10 mouse cellular contexts compared by ENCODE assay signal in the genomic region with DNA sequence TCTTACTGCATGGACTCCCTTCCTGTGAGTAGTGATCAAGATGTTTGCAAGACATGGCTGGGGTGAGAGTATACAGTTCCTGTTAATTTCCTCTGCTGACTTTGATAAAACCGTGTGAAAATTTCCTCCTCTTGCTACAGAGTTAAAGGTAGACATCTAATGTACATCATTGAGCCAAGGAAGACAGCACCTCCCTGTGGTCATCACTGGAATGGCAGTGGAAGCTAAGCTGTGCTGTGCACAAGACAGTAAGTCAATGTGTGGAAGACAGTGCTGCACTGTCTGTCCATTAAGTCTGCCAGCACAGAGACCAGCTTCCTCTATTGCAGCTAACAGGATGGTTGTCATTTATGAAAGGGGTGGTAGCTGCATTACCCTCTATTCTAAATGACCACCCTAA. TPM values are rescaled to one million over a fixed set of nuclear protein-coding genes. Genes with fewer than 3 reads are reported as not detected.
DNase-seq lines count a peak whose midpoint lies in the region; ATAC-seq and TF ChIP-seq lines count a peak whose summit lies in the region.
"Had no signal": no experiment of that assay in that cellular context is flagged by ENCODE, and none has a peak within 500 bp of the region (broad histone marks: within the 10 kb centered on the region; RNA-seq: fewer than 3 reads in every experiment).

No protein-coding gene starts in this region.

- H3K27ac ChIP-seq in kidney, embryonic 15.5 days = no peak overlapping the region
- no peak overlapping the region for H3K27ac ChIP-seq in embryonic fibroblast, embryonic 13.5 days (ENCODE audit: insufficient read depth, low read length)
- no peak overlapping the region for H3K27ac ChIP-seq in hindbrain, postnatal 0 days
- no peak overlapping the region for H3K27ac ChIP-seq in neural tube, embryonic 11.5 days (ENCODE audit: low read depth, low read length)
- no peak overlapping the region for H3K27ac ChIP-seq in thymus, adult 2 months (ENCODE audit: control insufficient read depth, insufficient read depth, low read length)
- H3K27ac ChIP-seq: embryonic facial prominence, embryonic 12.5 days; neural tube, embryonic 13.5 days had no signal

- H3K4me3 ChIP-seq in kidney, embryonic 15.5 days (replicated peaks) = no peak overlapping the region
- no peak overlapping the region for H3K4me3 ChIP-seq in embryonic fibroblast, embryonic 13.5 days (ENCODE audit: insufficient read depth, low read length)
- H3K4me3 ChIP-seq in hindbrain, postnatal 0 days (ENCODE audit: low read length) = no peak overlapping the region
- H3K4me3 ChIP-seq in neural tube, embryonic 11.5 days (ENCODE audit: low read depth, low read length) = no peak overlapping the region
- no peak overlapping the region for H3K4me3 ChIP-seq in thymus, adult 2 months (ENCODE audit: control insufficient read depth, insufficient read depth, low read length)
- H3K4me3 ChIP-seq: embryonic facial prominence, embryonic 12.5 days; neural tube, embryonic 13.5 days had no signal

- H3K4me1 ChIP-seq in kidney, embryonic 15.5 days = no peaks in the 10 kb centered on the region
- H3K4me1 ChIP-seq in embryonic fibroblast, embryonic 13.5 days (ENCODE audit: control insufficient read depth, insufficient read depth, low read length) = no peaks in the 10 kb centered on the region
- no peaks in the 10 kb centered on the region for H3K4me1 ChIP-seq in hindbrain, postnatal 0 days (ENCODE audit: insufficient read depth, low read length)
- H3K4me1 ChIP-seq in neural tube, embryonic 11.5 days (ENCODE audit: control insufficient read depth, insufficient read depth, low read length) = no peaks in the 10 kb centered on the region
- H3K4me1 ChIP-seq in thymus, adult 2 months (replicated peaks; ENCODE audit: control insufficient read depth, insufficient read depth, low read length) = no peaks in the 10 kb centered on the region
- H3K4me1 ChIP-seq: embryonic facial prominence, embryonic 12.5 days; neural tube, embryonic 13.5 days had no signal

- no peak overlapping the region for H3K9ac ChIP-seq in kidney, embryonic 15.5 days
- H3K9ac ChIP-seq in hindbrain, postnatal 0 days (replicated peaks; ENCODE audit: low read length) = no peak overlapping the region
- H3K9ac ChIP-seq in neural tube, embryonic 11.5 days (ENCODE audit: low read length) = no peak overlapping the region
- H3K9ac ChIP-seq: embryonic facial prominence, embryonic 12.5 days; neural tube, embryonic 13.5 days had no signal

- 15% methylated on average over 1 of the region's 1 CpGs for WGBS in kidney, embryonic 15.5 days
- 2% methylated on average over 1 of the region's 1 CpGs for WGBS in hindbrain, postnatal 0 days
- 17% methylated on average over 1 of the region's 1 CpGs for WGBS in neural tube, embryonic 11.5 days
- WGBS in thymus, adult 2 months = 0% methylated on average over 1 of the region's 1 CpGs

- intact Hi-C loops in left cerebral cortex, postnatal 25 days (cut with DNase I) = loop anchor here (2.0 to 10.0 kb wide), 2 partner anchors 151 to 341 kb away; partner anchors contain the start of gene Sdad1

- peak; percentile 86; the same call in 1 of the 2 replicates for TF ChIP-seq CTCF in embryonic fibroblast, embryonic 13.5 days (IDR thresholded peaks at IDR 0.05; ENCODE audit: borderline replicate concordance, insufficient read depth, low read length)
- peak; percentile 79 for TF ChIP-seq CTCF in hindbrain, postnatal 0 days (IDR thresholded peaks at IDR 0.05; ENCODE audit: low read depth)
- TF ChIP-seq CTCF in thymus, adult 2 months (IDR thresholded peaks at IDR 0.05; ENCODE audit: borderline replicate concordance, control insufficient read depth, extremely low read depth, insufficient read depth, low read length, poor library complexity) = no peak

- no peaks in the 10 kb centered on the region for H3K36me3 ChIP-seq in kidney, embryonic 15.5 days
- H3K36me3 ChIP-seq in hindbrain, postnatal 0 days (ENCODE audit: insufficient read depth, low read length) = no peaks in the 10 kb centered on the region
- H3K36me3 ChIP-seq in neural tube, embryonic 11.5 days (ENCODE audit: control insufficient read depth, insufficient read depth, low read length) = no peaks in the 10 kb centered on the region
- no peaks in the 10 kb centered on the region for H3K36me3 ChIP-seq in thymus, adult 2 months (ENCODE audit: control insufficient read depth, insufficient read depth, low read length)
- H3K36me3 ChIP-seq: embryonic facial prominence, embryonic 12.5 days; neural tube, embryonic 13.5 days had no signal

- DNase-seq in kidney, adult 11 months = peak; percentile 64
- peak; percentile 74 for DNase-seq in adrenal gland, postnatal 14 days
- peak; percentile 80 for DNase-seq in hindbrain, postnatal 0 days (ENCODE audit: low spot score)
- DNase-seq in left cerebral cortex, postnatal 25 days (ENCODE audit: low spot score in 2 of 2) = peak; percentile 68 to 82
- peak; percentile 67 for DNase-seq in neural tube, embryonic 11.5 days (ENCODE audit: low spot score)
- peak; percentile 68 for DNase-seq in thymus, adult 2 months

- no peaks in the 10 kb centered on the region for H3K9me3 ChIP-seq in kidney, embryonic 15.5 days (replicated peaks)
- H3K9me3 ChIP-seq in hindbrain, postnatal 0 days (ENCODE audit: low read length) = no peaks in the 10 kb centered on the region
- H3K9me3 ChIP-seq in neural tube, embryonic 11.5 days (ENCODE audit: control insufficient read depth, low read length) = no peaks in the 10 kb centered on the region
- H3K9me3 ChIP-seq: embryonic facial prominence, embryonic 12.5 days; neural tube, embryonic 13.5 days had no signal

- no peak for ATAC-seq in kidney, embryonic 15.5 days (replicated peaks; ENCODE audit: low FRiP score)
- peak; percentile 64; the same call in 1 of the 2 replicates for ATAC-seq in hindbrain, postnatal 0 days
- no peak; the same call in 1 of the 2 replicates for ATAC-seq in neural tube, embryonic 11.5 days (ENCODE audit: insufficient read depth, low FRiP score, low TSS enrichment)

- H3K4me2 ChIP-seq in kidney, embryonic 15.5 days = no peak overlapping the region
- H3K4me2 ChIP-seq in hindbrain, postnatal 0 days (ENCODE audit: low read depth, low read length) = no peak overlapping the region
- no peak overlapping the region for H3K4me2 ChIP-seq in neural tube, embryonic 11.5 days (ENCODE audit: low read depth)
- H3K4me2 ChIP-seq: embryonic facial prominence, embryonic 12.5 days; neural tube, embryonic 13.5 days had no signal

- no peak for TF ChIP-seq POLR2A in embryonic fibroblast, embryonic 13.5 days (IDR thresholded peaks at IDR 0.05; ENCODE audit: low read depth, low read length)
- TF ChIP-seq POLR2A in thymus, adult 2 months (IDR thresholded peaks at IDR 0.05; ENCODE audit: control insufficient read depth, extremely low read depth, insufficient read depth, low read length, poor library complexity) = no peak

- H3K27me3 ChIP-seq in kidney, embryonic 15.5 days = no peaks in the 10 kb centered on the region
- H3K27me3 ChIP-seq in hindbrain, postnatal 0 days (ENCODE audit: insufficient read depth, low read length) = no peaks in the 10 kb centered on the region
- H3K27me3 ChIP-seq in neural tube, embryonic 11.5 days (ENCODE audit: control insufficient read depth, insufficient read depth, low read length) = no peaks in the 10 kb centered on the region
- H3K27me3 ChIP-seq in thymus, adult 2 months (ENCODE audit: control insufficient read depth, insufficient read depth, low read length) = no peaks in the 10 kb centered on the region
- H3K27me3 ChIP-seq: embryonic facial prominence, embryonic 12.5 days; neural tube, embryonic 13.5 days had no signal

RNA-seq across cellular contexts. Expression of gene Ccdc158, which starts 18.8 kb away (rescaled TPM):
- polyA plus RNA-seq in kidney, embryonic 15.5 days (2015; fragmentation: Nextera tagmentation; extraction: Ambion mirVana) = 0.94 and 0.97 TPM in 2 replicates
- total RNA-seq in adrenal gland, postnatal 14 days (2021) = 0.37 and 0.68 TPM in 2 replicates
- polyA plus RNA-seq in embryonic fibroblast, embryonic 13.5 days (2011; ENCODE audit: insufficient read length, low read depth, missing spikeins) = 0.62 and 1.3 TPM in 2 replicates
- total RNA-seq in hindbrain, postnatal 0 days (2014; rRNA removed) = 0.26 and 0.72 TPM in 2 replicates
- 0.23 and 0.28 TPM in 2 replicates for polyA plus RNA-seq in hindbrain, postnatal 0 days (2015; fragmentation: Nextera tagmentation; extraction: Ambion mirVana)
- total RNA-seq in left cerebral cortex, postnatal 25 days (2021) = under 1 TPM; 0.18 to 0.76 TPM
- polyA plus RNA-seq in neural tube, embryonic 11.5 days (2014; fragmentation: Nextera tagmentation; extraction: Ambion mirVana) = 0.61 and 0.77 TPM in 2 replicates
- 0.09 and 0.11 TPM in 2 replicates for polyA plus RNA-seq in thymus, adult 2 months (2012; rRNA removed)

RNA-seq across cellular contexts. Expression of gene Shroom3, which starts 27.0 kb away (rescaled TPM):
- 7.9 and 8.1 TPM in 2 replicates for polyA plus RNA-seq in kidney, embryonic 15.5 days (2015; fragmentation: Nextera tagmentation; extraction: Ambion mirVana)
- 7.6 and 7.9 TPM in 2 replicates for total RNA-seq in adrenal gland, postnatal 14 days (2021)
- 0.99 and 1.2 TPM in 2 replicates for polyA plus RNA-seq in embryonic fibroblast, embryonic 13.5 days (2011; ENCODE audit: insufficient read length, low read depth, missing spikeins)
- total RNA-seq in hindbrain, postnatal 0 days (2014; rRNA removed) = 9.7 and 18.9 TPM in 2 replicates
- 1.1 and 1.2 TPM in 2 replicates for polyA plus RNA-seq in hindbrain, postnatal 0 days (2015; fragmentation: Nextera tagmentation; extraction: Ambion mirVana)
- 1 to 10 TPM; 4.4 to 4.9 TPM for total RNA-seq in left cerebral cortex, postnatal 25 days (2021)
- 5.1 and 5.9 TPM in 2 replicates for polyA plus RNA-seq in neural tube, embryonic 11.5 days (2014; fragmentation: Nextera tagmentation; extraction: Ambion mirVana)
- 3.0 and 4.0 TPM in 2 replicates for polyA plus RNA-seq in thymus, adult 2 months (2012; rRNA removed)

RNA-seq across cellular contexts. Expression of gene Stbd1, which starts 53.4 kb away (rescaled TPM):
- 30.7 and 33.5 TPM in 2 replicates for polyA plus RNA-seq in kidney, embryonic 15.5 days (2015; fragmentation: Nextera tagmentation; extraction: Ambion mirVana)
- 5.7 and 8.7 TPM in 2 replicates for total RNA-seq in adrenal gland, postnatal 14 days (2021)
- polyA plus RNA-seq in embryonic fibroblast, embryonic 13.5 days (2011; ENCODE audit: insufficient read length, low read depth, missing spikeins) = 23.2 and 26.6 TPM in 2 replicates
- total RNA-seq in hindbrain, postnatal 0 days (2014; rRNA removed) = 1.8 and 5.4 TPM in 2 replicates
- 5.6 and 6.3 TPM in 2 replicates for polyA plus RNA-seq in hindbrain, postnatal 0 days (2015; fragmentation: Nextera tagmentation; extraction: Ambion mirVana)
- under 1 TPM; 0.71 to 0.87 TPM for total RNA-seq in left cerebral cortex, postnatal 25 days (2021)
- 9.0 and 10.7 TPM in 2 replicates for polyA plus RNA-seq in neural tube, embryonic 11.5 days (2014; fragmentation: Nextera tagmentation; extraction: Ambion mirVana)
- polyA plus RNA-seq in thymus, adult 2 months (2012; rRNA removed) = 0.59 and 0.84 TPM in 2 replicates
